Mouse (Mus musculus) liver, embryonic 11.5 days (tissue): ENCODE measurements around the gene Hacd3. TPM values are rescaled to one million over a fixed set of nuclear protein-coding genes. Genes with fewer than 3 reads are reported as not detected.

Source experiments
- ATAC-seq: fragments of 200-750 bp; cut with Nextera tagmentation; replicated peaks from 2 replicates; pipeline ENCODE4 v1.8.0; 2017; ENCODE audit warnings: moderate number of reproducible peaks, mild to moderate bottlenecking, moderate TSS enrichment, moderate library complexity; ENCODE audit not compliant: low FRiP score
- DNase-seq: peaks from one replicate; pipeline ENCODE4 v3.0.0-alpha.2; 2017; ENCODE audit warnings: low spot score
- H3K27ac ChIP-seq: fragments of 300-500 bp; sonication (generic); 2 replicates; pipeline ENCODE4 v1.5.1; 2014; ENCODE audit warnings: mild to moderate bottlenecking, low read depth, low read length, control low read depth
- H3K27me3 ChIP-seq: fragments of 300-500 bp; sonication (generic); replicated peaks from 2 replicates; pipeline ENCODE4 v1.6.1; 2014; ENCODE audit warnings: low read length, mixed read lengths; ENCODE audit not compliant: control insufficient read depth, insufficient read depth
- H3K36me3 ChIP-seq: fragments of 300-500 bp; sonication (generic); 2 replicates; pipeline ENCODE4 v1.6.1; 2014; ENCODE audit warnings: mild to moderate bottlenecking, low read length, moderate library complexity, mixed read lengths; ENCODE audit not compliant: control insufficient read depth, insufficient read depth
- H3K4me1 ChIP-seq: fragments of 300-500 bp; sonication (generic); replicated peaks from 2 replicates; pipeline ENCODE4 v1.6.1; 2014; ENCODE audit warnings: low read length, mixed read lengths; ENCODE audit not compliant: control insufficient read depth, insufficient read depth
- H3K4me2 ChIP-seq: fragments of 300-500 bp; sonication (generic); 2 replicates; pipeline ENCODE4 v1.6.1; 2014; ENCODE audit warnings: mild to moderate bottlenecking, control low read depth, moderate library complexity
- H3K4me3 ChIP-seq: fragments of 300-500 bp; sonication (generic); 2 replicates; pipeline ENCODE4 v1.5.1; 2014; ENCODE audit warnings: low read depth, low read length, control low read depth
- H3K9ac ChIP-seq: fragments of 300-500 bp; sonication (generic); 2 replicates; pipeline ENCODE4 v1.6.1; 2014; ENCODE audit warnings: low read depth, low read length, control low read depth
- H3K9me3 ChIP-seq: fragments of 300-500 bp; sonication (generic); 2 replicates; pipeline ENCODE4 v1.6.1; 2016; ENCODE audit warnings: low read length, inconsistent platforms, mixed read lengths; ENCODE audit not compliant: control insufficient read depth
- WGBS: fragments of 180-500 bp; shearing (Covaris S2); extraction: QIAGEN DNeasy Blood & Tissue Kit; methylation state at CpG from one replicate; pipeline ENCODE4 v1.1.7; 2014; 5-methylcytosine and 5-hydroxymethylcytosine counted together
- polyA plus RNA-seq: library from polyadenylated mRNA; unstranded; fragments of >200 nt; fragmentation: Nextera tagmentation; extraction: Ambion mirVana; gene quantifications from 2 replicates; pipeline ENCODE4 v1.2.1, GENCODE M21; 2014

Hacd3 gene
- polyA plus RNA-seq, 1 experiment from 2014 or later: 83.6 TPM

DNA sequence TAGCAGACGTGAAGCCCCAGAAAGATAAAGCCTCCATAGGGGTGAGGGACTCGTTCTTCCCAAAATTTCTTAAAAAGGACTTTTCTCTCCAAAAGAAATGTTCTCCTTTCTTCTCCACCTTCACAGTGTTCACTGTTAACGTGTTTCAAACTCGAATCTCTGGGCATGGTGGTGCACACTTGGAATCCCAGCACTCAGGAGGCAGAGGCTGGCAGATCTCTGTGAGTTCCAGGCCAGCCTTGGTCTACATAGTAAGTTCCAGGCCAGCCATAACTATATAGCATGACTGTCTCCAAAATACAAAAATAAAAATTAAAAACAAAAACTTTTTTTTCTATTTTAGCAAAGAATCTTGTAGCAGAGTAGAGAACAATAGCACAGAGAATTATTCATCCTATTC is 1.4 kb downstream of the Hacd3 start:
- H3K27ac ChIP-seq: no peak overlapping the region
- peaks cover 45% of the 10 kb centered on the region for H3K4me1 ChIP-seq
- H3K9ac ChIP-seq: no peak overlapping the region; the same call in 1 of the 2 replicates
- peak overlapping the region; percentile 91 for H3K4me2 ChIP-seq
- peak overlapping the region; percentile 83 for H3K4me3 ChIP-seq
- no peaks in the 10 kb centered on the region for H3K27me3 ChIP-seq
- no peaks in the 10 kb centered on the region for H3K9me3 ChIP-seq
- no peaks in the 10 kb centered on the region for H3K36me3 ChIP-seq
- ATAC-seq: no peak
- no peak for DNase-seq
- 51% methylated on average over 4 of the region's 4 CpGs for WGBS

DNA sequence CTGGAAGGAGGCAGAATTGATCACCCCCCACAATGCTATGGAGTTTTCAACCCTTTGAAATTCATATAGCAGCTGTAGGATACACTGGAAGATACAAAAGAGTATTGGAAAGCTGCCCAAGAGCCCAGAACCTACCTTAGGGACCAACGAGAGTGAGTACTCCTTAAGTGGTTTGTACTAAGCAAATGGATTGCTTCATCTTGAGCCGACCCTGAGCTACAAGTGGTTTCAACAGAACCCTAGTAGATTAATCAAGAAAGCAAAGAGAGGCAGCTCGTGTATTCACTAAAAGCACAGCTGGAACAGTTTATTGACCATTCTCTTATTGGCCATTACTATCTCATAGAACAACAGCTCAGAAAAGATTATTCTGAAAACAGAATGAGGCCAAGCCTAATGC is 2.3 kb downstream of the Hacd3 start:
- H3K4me3 ChIP-seq: no peak overlapping the region
- H3K36me3 ChIP-seq: no peaks in the 10 kb centered on the region
- H3K4me2 ChIP-seq: peak overlapping the region; percentile 91
- peak overlapping the region; percentile 46; the same call in 1 of the 2 replicates for H3K27ac ChIP-seq
- H3K27me3 ChIP-seq: no peaks in the 10 kb centered on the region
- 56% methylated on average over 3 of the region's 3 CpGs for WGBS
- H3K9me3 ChIP-seq: no peaks in the 10 kb centered on the region
- 0 out of 2 replicates have a peak overlapping the region, but pooled peaks have one; percentile 1 for H3K9ac ChIP-seq
- H3K4me1 ChIP-seq: peaks cover 45% of the 10 kb centered on the region
- ATAC-seq (no peak), DNase-seq (no peak)

DNA sequence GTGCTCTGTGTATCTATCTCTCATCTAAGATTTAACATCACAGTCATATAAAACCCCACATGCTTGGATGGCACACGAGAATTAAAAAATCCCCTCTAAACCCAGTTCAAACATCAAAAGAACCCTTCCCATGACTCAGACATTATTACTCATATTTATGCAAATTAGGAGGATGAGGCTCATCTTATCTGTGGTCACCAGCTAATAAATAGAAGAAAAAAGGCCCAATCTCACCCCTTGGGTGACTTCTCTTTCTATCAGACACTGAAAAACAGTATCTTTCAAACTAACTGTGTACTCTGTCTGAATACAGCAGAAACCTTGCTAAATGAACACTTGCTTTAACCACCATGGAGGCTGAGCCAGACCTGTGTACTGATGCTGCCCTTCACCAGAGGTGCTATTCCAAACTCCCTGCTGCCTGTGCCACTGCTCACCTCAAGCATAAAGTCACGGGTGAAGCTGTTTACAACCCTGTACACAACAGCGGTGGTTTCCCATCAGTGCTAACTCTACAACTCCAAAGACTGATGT is 2.8 kb downstream of the Hacd3 start:
- H3K4me1 ChIP-seq: peaks cover 45% of the 10 kb centered on the region
- H3K9ac ChIP-seq: 0 out of 2 replicates have a peak overlapping the region, but pooled peaks have one; percentile 1
- H3K4me2 ChIP-seq: peak overlapping the region; percentile 91
- no peak for ATAC-seq
- H3K36me3 ChIP-seq: no peaks in the 10 kb centered on the region
- no peaks in the 10 kb centered on the region for H3K27me3 ChIP-seq
- no peak overlapping the region for H3K4me3 ChIP-seq
- no peak for DNase-seq
- peak overlapping the region; percentile 46; the same call in 1 of the 2 replicates for H3K27ac ChIP-seq
- H3K9me3 ChIP-seq: no peaks in the 10 kb centered on the region
- 67% methylated on average over 3 of the region's 3 CpGs for WGBS

DNA sequence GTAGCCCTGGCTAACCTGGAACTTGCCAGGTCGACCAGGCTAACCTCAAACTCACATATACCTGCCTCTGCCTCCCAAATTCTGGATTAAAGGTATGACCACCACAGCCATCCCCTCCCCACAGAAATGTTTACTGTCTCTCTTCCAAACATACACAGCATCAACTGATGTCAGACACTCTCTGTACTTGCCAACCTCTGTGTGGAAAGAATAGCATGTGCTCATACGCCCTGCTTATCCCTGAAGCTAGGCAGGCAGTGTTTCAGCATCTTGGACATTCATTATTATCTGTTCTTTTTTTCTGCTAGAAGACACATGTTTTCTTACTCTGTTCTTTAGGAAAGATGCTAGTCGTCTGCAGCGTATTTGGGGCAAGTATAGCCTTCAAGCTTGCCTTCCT is 3.6 kb downstream of the Hacd3 start:
- Histone ChIP-seq H3K4me1 (peaks cover 45% of the 10 kb centered on the region), H3K4me3 (no peak overlapping the region), H3K36me3 (no peaks in the 10 kb centered on the region), H3K27me3 (no peaks in the 10 kb centered on the region), H3K4me2 (no peak overlapping the region), H3K27ac (no peak overlapping the region), H3K9ac (no peak overlapping the region), H3K9me3 (no peaks in the 10 kb centered on the region)
- WGBS: 86% methylated on average over 4 of the region's 4 CpGs
- DNase-seq (no peak), ATAC-seq (no peak)

DNA sequence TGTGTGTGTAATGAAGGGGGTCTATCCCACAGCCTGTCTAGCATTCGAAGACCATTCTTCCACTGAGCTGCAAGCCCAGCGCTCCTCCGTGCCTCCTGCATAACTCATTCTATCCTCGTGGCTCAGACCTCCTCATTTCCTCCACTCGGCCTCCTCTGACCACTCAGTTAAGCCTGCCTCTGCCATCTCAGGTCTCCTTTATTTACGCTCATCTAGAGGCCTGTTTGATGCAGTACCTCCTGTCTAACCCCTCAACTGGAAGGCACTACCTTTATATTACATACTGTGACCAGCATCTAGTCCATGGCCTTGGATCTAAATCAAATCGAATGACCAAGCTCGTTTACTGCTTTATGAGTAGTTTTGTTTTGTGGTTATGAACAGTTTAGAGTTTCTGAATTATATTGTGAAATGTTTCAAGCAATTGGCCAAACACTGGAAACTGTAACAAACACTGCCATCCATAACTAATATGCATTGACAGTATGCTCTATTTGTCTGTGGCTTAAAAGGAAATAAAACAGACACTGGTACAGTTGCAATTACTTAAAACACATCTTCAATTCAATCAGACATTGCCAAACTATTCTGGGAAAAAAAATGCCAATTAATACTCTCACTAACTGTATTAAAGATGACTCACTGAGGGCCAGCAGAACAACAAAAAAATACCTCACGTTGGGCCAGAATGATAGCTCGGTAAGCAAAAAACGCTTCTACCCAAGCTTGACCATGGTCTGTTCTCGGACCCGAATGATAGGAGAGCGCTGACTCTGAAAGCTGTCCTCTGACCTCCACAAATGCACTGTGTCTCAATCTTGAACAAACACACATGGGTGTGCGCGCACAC is 4.3 kb downstream of the Hacd3 start:
- Histone ChIP-seq H3K27me3 (no peaks in the 10 kb centered on the region), H3K9me3 (no peaks in the 10 kb centered on the region), H3K4me1 (peaks cover 42% of the 10 kb centered on the region), H3K27ac (no peak overlapping the region), H3K36me3 (no peaks in the 10 kb centered on the region), H3K9ac (no peak overlapping the region), H3K4me2 (no peak overlapping the region), H3K4me3 (no peak overlapping the region)
- ATAC-seq (no peak), DNase-seq (no peak)
- 81% methylated on average over 16 of the region's 16 CpGs for WGBS

DNA sequence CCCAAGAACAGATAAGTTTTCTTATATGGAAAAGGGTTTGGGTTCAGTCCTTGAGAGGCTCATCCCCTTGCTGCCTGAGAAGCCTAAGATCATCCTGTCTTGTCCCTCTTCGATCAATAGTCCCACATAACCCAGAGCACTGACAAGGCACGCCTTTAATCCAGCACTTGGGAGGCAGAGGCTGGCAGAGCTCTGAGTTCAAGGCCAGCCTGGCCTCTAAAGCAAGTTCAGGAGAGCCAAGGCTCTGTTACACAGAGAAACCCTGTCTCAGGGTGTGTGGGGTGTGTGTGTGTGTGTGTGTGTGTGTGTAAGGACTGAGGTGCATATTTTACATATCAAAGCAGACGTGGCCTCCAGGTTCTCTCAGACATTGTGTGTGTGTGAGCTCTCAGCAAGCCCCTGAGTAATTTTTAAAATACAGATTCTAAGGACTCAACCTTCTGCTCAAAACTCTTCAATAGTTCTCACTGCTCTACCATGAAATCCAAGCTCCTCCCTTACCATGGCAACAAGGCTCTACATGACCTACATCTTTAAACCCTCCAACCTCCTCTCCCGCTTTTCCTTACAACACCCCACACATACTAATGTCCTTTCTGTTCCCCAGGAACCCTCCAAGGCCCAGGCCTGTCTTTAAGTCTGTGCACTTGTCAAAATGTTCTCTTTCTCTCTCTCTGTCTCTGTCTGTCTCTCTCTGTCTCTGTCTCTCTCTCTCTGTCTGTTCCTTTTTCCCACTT is 5.1 kb downstream of the Hacd3 start:
- no peak overlapping the region for H3K27ac ChIP-seq
- H3K4me1 ChIP-seq: peaks cover 38% of the 10 kb centered on the region
- 87% methylated on average over 4 of the region's 4 CpGs for WGBS
- no peak overlapping the region for H3K4me3 ChIP-seq
- H3K36me3 ChIP-seq: no peaks in the 10 kb centered on the region
- no peaks in the 10 kb centered on the region for H3K9me3 ChIP-seq
- H3K27me3 ChIP-seq: no peaks in the 10 kb centered on the region
- H3K4me2 ChIP-seq: no peak overlapping the region
- DNase-seq: no peak
- ATAC-seq: no peak
- H3K9ac ChIP-seq: no peak overlapping the region

DNA sequence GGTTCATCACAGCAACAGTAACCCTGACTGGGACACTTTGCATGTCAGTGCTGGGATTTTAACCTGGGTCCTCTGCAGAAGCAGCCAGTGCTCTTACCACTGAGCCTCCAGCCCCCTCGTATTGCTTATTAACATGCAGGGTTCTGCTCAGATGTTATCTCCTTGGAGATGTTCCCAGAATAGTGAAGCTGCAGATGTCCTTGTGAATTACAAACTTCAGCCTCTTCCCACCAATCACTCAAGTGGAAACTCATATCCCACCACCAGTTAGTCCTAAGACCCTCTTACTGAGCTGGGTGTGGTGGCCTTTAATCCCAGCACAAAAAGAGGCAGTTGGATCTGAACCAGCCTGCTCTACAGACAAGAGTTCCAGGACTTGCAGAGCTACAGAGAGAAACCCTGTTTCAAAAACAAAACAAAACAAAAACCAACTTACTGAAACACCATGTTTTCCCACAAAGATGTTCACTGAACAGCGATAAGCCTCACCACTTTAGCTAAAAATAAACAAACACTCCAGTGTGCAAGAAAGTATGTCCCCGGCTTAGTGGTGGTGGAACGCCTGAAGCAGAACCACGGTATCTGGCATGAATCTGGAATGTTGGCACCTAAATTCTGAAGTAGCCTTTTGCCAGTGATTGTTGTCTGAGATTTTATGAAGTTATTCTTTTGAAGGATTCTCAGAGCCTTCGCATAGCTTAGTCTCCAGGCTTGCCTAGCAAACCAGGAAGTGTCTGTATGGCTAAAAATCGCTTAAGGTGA is 5.9 kb downstream of the Hacd3 start:
- DNase-seq (no peak), ATAC-seq (no peak)
- WGBS: 73% methylated on average over 7 of the region's 7 CpGs
- Histone ChIP-seq H3K27ac (no peak overlapping the region), H3K27me3 (no peaks in the 10 kb centered on the region), H3K4me2 (no peak overlapping the region), H3K36me3 (no peaks in the 10 kb centered on the region), H3K4me3 (no peak overlapping the region), H3K4me1 (peaks cover 38% of the 10 kb centered on the region), H3K9me3 (no peaks in the 10 kb centered on the region), H3K9ac (no peak overlapping the region)

DNA sequence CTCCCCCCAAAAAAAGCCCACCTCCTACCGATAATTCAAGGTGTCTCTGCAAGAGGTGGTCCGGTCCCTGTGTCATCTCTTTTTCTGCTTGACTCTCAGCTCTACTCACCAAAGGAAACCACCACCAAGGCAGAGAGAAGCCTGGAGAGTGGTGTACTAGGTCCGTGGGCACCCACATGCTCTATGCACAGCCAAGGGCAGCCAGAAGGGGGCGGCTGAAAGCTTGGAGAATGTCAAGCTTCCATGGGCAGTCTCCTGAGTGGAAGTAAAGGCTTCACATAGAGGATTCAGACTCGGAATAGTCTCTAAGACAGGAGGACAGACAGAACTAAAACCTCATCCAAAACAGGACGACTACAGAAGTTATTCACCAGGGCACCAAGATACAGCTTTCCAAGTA is 10.2 kb downstream of the Hacd3 start:
- H3K9me3 ChIP-seq: no peaks in the 10 kb centered on the region; the same call in 1 of the 2 replicates
- DNase-seq: no peak
- H3K9ac ChIP-seq: no peak overlapping the region
- ATAC-seq: no peak
- WGBS: 52% methylated on average over 6 of the region's 6 CpGs
- H3K4me1 ChIP-seq: peaks cover 11% of the 10 kb centered on the region
- no peak overlapping the region for H3K27ac ChIP-seq
- H3K4me2 ChIP-seq: no peak overlapping the region
- peaks cover 7% of the 10 kb centered on the region; the same call in 1 of the 2 replicates for H3K36me3 ChIP-seq
- H3K27me3 ChIP-seq: no peaks in the 10 kb centered on the region
- no peak overlapping the region for H3K4me3 ChIP-seq
